Mouse (Mus musculus) bone marrow, adult 2 months (tissue): Measurements from ENCODE around the gene Rhbg.

ENCODE experiments used
- CTCF ChIP-seq: fragments of 200-500 bp; IDR thresholded peaks from 2 replicates; pipeline ENCODE4 v1.5.1; 2011; ENCODE audit warnings: low read length, control low read depth; ENCODE audit not compliant: control insufficient read depth, insufficient read depth
- POLR2A ChIP-seq: fragments of 200-500 bp; IDR thresholded peaks from 2 replicates; pipeline ENCODE4 v1.6.1; 2011; ENCODE audit warnings: low read depth, mild to moderate bottlenecking, control low read depth, low read length, borderline replicate concordance; ENCODE audit not compliant: control insufficient read depth

GRCm38 (mm10) chr3:88241045-88241786 is 13.3 kb downstream of the Rhbg start:
- TF ChIP-seq CTCF (no peak), POLR2A (no peak)
